Mouse (Mus musculus): Measurements from ENCODE around the gene Heatr4.

GRCm38 (mm10) chr12:83950493-83950839, 34.2 kb downstream of the Heatr4 start, which contains the start of gene Riox1:
- TF ChIP-seq CTCF (IDR thresholded peaks at IDR 0.05; ENCODE audit: low read depth) (no peak), EP300 (IDR thresholded peaks at IDR 0.05; ENCODE audit: low read depth) (no peak)
